Mouse (Mus musculus) neutrophil, adult 65 days (primary cell): ENCODE data around the gene Gm20807. TPM values are rescaled to one million over a fixed set of nuclear protein-coding genes. Genes with fewer than 3 reads are reported as not detected.

Experiments
- total RNA-seq: library from RNA; stranded (reverse); gene quantifications from 2 replicates; pipeline ENCODE4 v1.2.4, GENCODE M21; 2023

Gm20807 gene
- not detected in 2 replicates for total RNA-seq

GRCm38 (mm10) chrY:13042591-13042990 is at the start of gene Gm20807:
TSS of gene Gm20807 (plus strand) at chrY:13042891.

Other genes starting within 250 kb of the Gm20807 start
- not detected in 2 replicates for gene Gm21891, start 90.6 kb downstream of the Gm20807 start, total RNA-seq
- gene Gm21425, start 119.1 kb downstream of the Gm20807 start, total RNA-seq = not detected in 2 replicates
- not detected in 2 replicates for gene Gm21828, start 181.0 kb downstream of the Gm20807 start, total RNA-seq
- gene Gm21440, start 209.5 kb downstream of the Gm20807 start, total RNA-seq = not detected in 2 replicates
- gene Gm21454, start 209.6 kb downstream of the Gm20807 start, total RNA-seq = not detected in 2 replicates